Mouse (Mus musculus) mouse trophoblast stem cell (cell line): ENCODE measurements around the gene Ccdc8.

ENCODE experiments used
- in situ Hi-C, 2 experiments: fragments of 300-500 bp; cut with MseI, MboI; formaldehyde crosslinking; loops; 2 replicates in 1 of 2; 3 replicates in 1 of 2; pipeline ENCODE4 v1.15.1; 2025

Ccdc8 gene

DNA sequence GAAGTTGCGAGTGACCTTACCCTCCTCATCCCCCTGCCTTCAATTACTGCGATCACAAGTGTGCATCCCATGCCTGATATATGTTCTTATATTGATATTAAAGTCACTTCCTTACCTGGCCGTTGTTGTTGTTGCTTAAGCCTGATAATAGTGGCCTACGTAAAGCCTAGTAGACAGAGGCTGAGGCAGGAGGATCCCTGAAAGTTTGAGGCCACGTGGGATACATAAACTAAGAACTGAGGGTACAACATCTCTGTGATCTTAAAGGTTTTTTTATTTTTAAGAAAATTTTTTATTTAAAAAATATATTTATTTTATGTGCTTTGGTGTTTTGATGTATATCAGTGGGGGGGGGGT lies at the start of gene Ccdc8:
Ccdc8 (plus strand) TSS at position 258 of the 357 bp plus-strand sequence.
- in situ Hi-C loops: loop anchor here in 1 of 2 experiments (10.0 kb wide), 1 partner anchor 58 kb away; no protein-coding TSS in a partner anchor

GRCm38 (mm10) chr7:16942861-16943260 lies 49.6 kb upstream of the Ccdc8 start:
- in situ Hi-C loops: loop anchor here in 1 of 2 experiments (10.0 kb wide), 1 partner anchor 122 kb away; the partner anchor contains the start of gene Hif3a

GRCm38 (mm10) chr7:16944061-16944807 lies 48.3 kb upstream of the Ccdc8 start, which contains the start of gene Pnmal2:
Gene Pnmal2 (plus strand): TSS chr7:16944682.
- in situ Hi-C loops: loop anchor here in 1 of 2 experiments (10.0 kb wide), 1 partner anchor 121 kb away; the partner anchor contains the start of gene Hif3a

- in situ Hi-C loops: loop anchor here in 1 of 2 experiments (10.0 kb wide), 1 partner anchor 120 kb away; the partner anchor contains the start of gene Hif3a
Measured at GRCm38 (mm10) chr7:16944808-16945315, 47.6 kb upstream of the Ccdc8 start.

GRCm38 (mm10) chr7:16945419-16945818 lies 47.1 kb upstream of the Ccdc8 start:
- in situ Hi-C loops: loop anchor here in 1 of 2 experiments (10.0 kb wide), 1 partner anchor 119 kb away; the partner anchor contains the start of gene Hif3a

- in situ Hi-C loops: loop anchor here in 1 of 2 experiments (10.0 kb wide), 1 partner anchor 118 kb away; the partner anchor contains the start of gene Hif3a
Measured at GRCm38 (mm10) chr7:16946441-16947348, 45.8 kb upstream of the Ccdc8 start.

- in situ Hi-C loops: loop anchor here in 1 of 2 experiments (10.0 kb wide), 1 partner anchor 117 kb away; the partner anchor contains the start of gene Hif3a
Measured at GRCm38 (mm10) chr7:16947349-16947895, 45.1 kb upstream of the Ccdc8 start.

DNA sequence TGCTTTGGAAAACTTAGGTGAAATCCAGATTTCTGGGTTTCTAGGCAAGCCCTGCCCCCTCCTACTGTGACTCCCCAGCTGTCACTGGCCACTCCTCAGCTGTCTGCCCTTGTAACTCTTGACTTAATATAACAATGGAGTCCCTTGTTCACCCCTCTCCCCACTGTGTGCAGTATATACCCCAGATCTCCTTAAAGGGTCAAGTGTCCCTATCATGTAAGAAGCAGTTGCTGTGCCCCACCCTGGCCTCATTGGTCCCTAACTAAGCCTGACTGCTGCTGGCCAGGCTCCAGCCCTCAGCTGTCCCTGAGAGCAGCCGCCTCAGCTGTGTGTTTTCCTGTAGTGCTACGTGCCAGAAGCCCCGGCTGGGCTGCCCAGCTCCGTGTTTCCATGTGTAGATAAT lies 44.5 kb upstream of the Ccdc8 start:
- in situ Hi-C loops: loop anchor here in 1 of 2 experiments (10.0 kb wide), 1 partner anchor 117 kb away; the partner anchor contains the start of gene Hif3a

DNA sequence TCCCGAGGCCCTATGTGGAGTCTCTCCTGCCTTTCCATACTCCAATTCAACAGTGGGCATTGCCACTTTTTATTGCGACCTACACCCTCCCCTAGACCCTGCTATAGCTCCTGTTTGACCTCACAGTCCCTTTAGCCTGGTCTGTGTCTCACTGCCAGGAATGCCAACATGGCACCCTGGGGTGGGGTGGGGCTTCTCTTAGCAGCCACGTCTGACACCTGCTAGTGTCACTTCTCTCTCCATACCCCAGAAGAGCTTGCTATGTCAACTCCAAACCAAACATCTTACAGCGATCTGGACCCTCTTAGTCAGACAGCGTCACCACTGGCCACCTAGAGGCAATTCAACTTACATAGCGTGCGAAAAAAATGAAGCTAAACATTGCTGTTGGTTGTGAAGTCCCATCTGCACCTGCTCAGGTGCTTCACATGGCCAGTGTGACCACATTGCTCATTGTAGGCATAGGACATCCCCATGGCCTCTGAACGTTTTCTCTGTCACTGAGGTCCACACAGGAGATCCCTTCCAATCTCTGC lies 43.5 kb upstream of the Ccdc8 start:
- in situ Hi-C loops: loop anchor here in 1 of 2 experiments (10.0 kb wide), 1 partner anchor 116 kb away; the partner anchor contains the start of gene Hif3a

GRCm38 (mm10) chr7:16949908-16950841 lies 42.3 kb upstream of the Ccdc8 start:
- in situ Hi-C loops: loop anchor here (5.0 to 10.0 kb wide), 3 partner anchors 47 to 117 kb away; partner anchors contain the start of gene Hif3a (in 1 of the 2)

DNA sequence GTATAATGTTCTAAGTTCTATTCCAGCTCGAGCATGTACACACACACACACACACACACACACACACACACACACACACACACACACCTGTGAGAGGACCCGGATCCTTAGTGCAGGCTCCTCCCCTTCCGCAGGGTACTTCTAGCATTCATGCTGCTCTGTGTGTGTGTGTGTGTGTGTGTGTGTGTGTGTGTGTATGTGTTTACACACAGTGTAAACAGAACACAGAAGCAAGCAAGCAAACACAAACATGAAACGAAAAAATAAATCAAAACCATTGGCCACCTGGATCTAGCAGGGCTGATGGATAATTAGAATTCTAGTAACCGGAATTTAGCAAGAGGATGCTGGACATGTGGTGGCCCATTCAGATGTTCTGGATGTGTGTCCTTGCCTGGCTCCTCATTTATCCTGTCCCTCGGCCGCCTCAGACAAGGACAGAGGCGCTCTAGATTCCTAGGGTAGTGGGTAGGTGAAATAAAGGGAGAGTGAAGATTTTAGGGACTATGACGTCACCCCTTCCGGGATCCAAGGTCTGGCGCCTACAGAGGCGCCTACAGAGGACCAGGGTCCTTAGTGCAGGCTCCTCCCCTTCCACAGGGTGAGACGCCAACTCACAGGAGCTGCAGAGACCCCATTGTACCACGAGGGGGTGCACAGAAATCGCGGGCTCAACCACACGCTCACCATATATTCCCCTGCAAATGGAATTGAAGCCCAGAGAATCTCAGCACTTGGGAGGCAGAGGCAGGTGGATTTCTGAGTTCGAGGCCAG lies 41.5 kb upstream of the Ccdc8 start:
- in situ Hi-C loops: loop anchor here (5.0 kb wide), 2 partner anchors 46 to 116 kb away; no protein-coding TSS in a partner anchor

DNA sequence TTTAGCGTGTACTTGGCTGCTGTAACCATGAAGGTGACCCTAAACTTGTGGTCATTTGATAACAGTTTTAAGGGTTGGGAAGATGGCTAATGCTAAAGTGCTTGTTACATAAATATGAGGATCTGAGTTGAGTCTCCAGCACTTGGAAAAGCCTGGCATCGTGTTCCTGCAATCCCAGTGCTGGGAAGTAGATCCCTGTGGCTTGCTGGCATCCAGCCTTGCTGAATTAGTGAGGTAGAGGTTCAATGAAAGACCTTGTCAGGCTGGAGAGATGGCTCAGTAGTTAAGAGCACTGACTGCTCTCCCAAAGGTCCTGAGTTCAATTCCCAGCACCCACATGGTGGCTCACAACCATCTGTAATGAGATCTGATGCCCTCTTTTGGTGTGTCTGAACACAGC lies 38.7 kb upstream of the Ccdc8 start:
- in situ Hi-C loops: loop anchor here (5.0 kb wide), 2 partner anchors 44 to 114 kb away; no protein-coding TSS in a partner anchor

DNA sequence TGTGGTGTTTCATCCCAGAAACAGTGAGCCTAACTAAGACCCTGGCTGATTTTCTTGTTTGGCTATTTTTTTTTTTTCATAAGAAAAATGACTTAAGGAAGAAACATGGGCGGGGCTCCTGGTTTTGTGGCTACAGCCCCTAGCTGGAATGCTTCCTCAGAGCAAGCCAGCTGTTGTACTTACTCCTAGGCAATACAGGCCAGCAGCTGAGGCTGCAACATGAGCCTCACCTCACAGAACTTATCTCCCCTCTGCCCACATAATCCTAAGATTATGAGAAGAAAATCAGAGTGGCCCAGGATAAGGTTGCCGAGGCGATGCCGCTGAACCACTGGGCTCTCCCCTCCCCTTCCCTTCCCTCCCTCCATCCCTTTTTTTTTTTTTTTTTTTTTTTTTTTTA lies 36.8 kb upstream of the Ccdc8 start:
- in situ Hi-C loops: no loop called here

DNA sequence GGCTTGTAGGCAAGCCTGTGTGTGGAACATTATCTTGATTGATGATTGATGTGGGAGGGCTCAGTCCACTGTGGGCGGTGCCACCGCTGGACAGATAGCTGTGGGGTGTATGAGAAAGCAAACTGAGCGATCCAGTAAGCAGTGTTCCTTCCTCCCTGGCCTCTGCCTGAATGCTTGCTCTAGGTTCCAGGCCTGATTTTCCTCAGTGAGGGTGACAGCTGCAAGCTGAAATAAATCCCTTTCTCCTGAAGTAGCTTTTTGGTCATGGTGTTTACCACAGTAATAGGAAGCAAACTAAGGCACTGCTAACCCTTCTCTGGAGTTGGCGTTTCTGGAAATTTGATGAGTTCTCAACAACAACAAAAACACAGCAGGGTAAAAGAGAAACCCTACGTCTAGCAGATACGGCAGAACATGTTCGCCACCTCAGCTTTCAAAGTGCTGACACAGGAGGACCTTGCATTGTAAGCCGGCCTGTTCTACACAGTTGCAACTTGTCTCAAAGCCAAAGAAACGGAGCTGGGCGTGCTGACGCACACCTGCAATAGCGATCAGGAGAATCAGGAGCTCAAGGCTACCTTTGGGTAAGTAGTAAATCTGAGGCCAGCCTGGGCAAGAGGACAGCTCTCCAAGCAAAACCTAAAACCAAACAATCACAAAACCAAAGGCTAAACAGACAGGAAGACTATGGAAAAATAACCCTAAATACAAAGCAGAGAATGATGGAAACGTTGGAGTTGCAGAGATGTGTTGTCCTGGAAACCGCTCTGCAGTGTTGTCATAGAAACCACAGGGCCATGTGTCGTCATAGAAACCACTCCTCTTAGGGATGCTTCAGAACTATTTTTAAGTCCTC lies 35.9 kb upstream of the Ccdc8 start:
- in situ Hi-C loops: no loop called here

- in situ Hi-C loops: loop anchor here in 1 of 2 experiments (5.0 kb wide), 1 partner anchor 38 kb away; no protein-coding TSS in a partner anchor
Measured at GRCm38 (mm10) chr7:16959539-16960187, 32.8 kb upstream of the Ccdc8 start, which contains the start of gene Pnmal1. Gene Pnmal1 (plus strand): TSS chr7:16959679.

DNA sequence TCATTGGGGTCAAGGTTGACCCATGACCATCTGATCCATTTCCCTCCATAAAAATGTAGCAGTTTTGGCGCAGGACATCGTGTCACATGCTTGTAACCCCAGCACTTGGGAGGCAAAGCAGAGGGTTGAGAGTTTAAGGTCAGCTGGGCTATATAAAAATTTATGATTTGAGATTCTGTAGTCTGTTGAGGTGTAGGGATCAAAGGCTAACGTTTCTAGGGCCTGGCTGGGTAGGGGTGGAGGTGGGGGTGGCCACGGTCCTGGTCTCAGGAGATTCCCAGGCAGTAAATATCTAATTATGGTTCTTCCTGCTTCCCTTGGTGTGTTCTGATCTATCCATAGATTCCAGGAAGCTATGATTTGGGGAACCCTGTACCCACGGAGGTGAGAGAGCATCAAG lies 30.8 kb upstream of the Ccdc8 start:
- in situ Hi-C loops: loop anchor here in 1 of 2 experiments (5.0 kb wide), 1 partner anchor 36 kb away; no protein-coding TSS in a partner anchor

GRCm38 (mm10) chr7:16968414-16968813 lies 24.1 kb upstream of the Ccdc8 start:
- in situ Hi-C loops: no loop called here
